Mouse (Mus musculus): ENCODE measurements around the gene Fzd2.

DNA sequence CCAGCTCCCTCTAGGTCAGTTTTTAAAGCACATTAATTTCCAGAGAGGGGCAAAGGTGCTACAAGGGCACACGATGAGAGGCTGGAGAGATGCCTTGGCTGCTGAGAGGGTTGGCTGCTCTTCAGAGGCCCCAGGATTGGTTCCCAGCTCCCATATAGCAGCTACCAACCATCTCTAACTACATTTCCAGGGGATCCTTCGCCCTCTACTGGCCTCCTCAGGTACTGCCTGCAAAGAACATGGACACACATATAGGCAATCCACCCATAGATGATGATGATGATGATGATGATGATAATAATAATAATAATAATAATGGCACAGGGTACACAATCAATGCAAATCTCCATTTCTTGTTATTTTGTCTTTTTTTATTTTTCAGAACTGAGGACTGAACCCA is 15.3 kb downstream of the Fzd2 start:
- peak; percentile 45 for TF ChIP-seq CTCF (IDR thresholded peaks at IDR 0.05; ENCODE audit: low read depth)
- no peak for TF ChIP-seq EP300 (optimal IDR thresholded peaks at IDR 0.05)

Data from stomach, postnatal 0 days (tissue).